Mouse (Mus musculus) megakaryocyte progenitor cell, adult 5-6 weeks (primary cell): ENCODE measurements around the gene Inca1. TPM values are rescaled to one million over a fixed set of nuclear protein-coding genes. Genes with fewer than 3 reads are reported as not detected.

Source experiments
- ATAC-seq: replicated peaks from 2 replicates; pipeline ENCODE4 v1.8.0; 2016; ENCODE audit warnings: mild to moderate bottlenecking, moderate TSS enrichment, inconsistent platforms; ENCODE audit not compliant: poor library complexity
- total RNA-seq, 2 experiments: library from RNA; stranded (forward) in 1 of 2; stranded (reverse) in 1 of 2; fragments of 157-497, 149-512 nt in 1 of 2; fragments of 200-1000 nt in 1 of 2; gene quantifications; 2 replicates each; pipeline versions ENCODE4 v1.2.3 to v1.2.4; 2015 to 2017

Gene Inca1
- 0.20 TPM in 1 of 2 replicates, not detected in the other for total RNA-seq (2015)
- total RNA-seq (2017) = 0.50 TPM in 1 of 2 replicates, not detected in the other

GRCm38 (mm10) chr11:70699722-70700556 is at the start of gene Inca1, which contains the start of gene Kif1c:
Gene Inca1 (minus strand): TSS chr11:70700155.
Gene Kif1c (plus strand): TSS chr11:70700548.
- peak; percentile 98 for ATAC-seq

- no peak for ATAC-seq
These were observed 48.1 kb upstream of the Inca1 start for GRCm38 (mm10) chr11:70747876-70748545.

GRCm38 (mm10) chr11:70745636-70746035 is 45.7 kb upstream of the Inca1 start:
- no peak for ATAC-seq

GRCm38 (mm10) chr11:70742581-70743459 is 42.9 kb upstream of the Inca1 start:
- ATAC-seq = no peak

GRCm38 (mm10) chr11:70742117-70742516 is 42.2 kb upstream of the Inca1 start:
- ATAC-seq = no peak

- no peak for ATAC-seq
These were observed 41.6 kb upstream of the Inca1 start for GRCm38 (mm10) chr11:70741603-70742002.

- ATAC-seq = peak; percentile 70
These were observed 37.8 kb upstream of the Inca1 start for GRCm38 (mm10) chr11:70737749-70738148.

- ATAC-seq = no peak
These were observed 33.3 kb upstream of the Inca1 start for GRCm38 (mm10) chr11:70733256-70733655.

GRCm38 (mm10) chr11:70731178-70731577 is 31.2 kb upstream of the Inca1 start:
- ATAC-seq = no peak

- no peak for ATAC-seq
These were observed 30.6 kb upstream of the Inca1 start for GRCm38 (mm10) chr11:70730427-70731038.

- ATAC-seq = peak; percentile 62
These were observed 27.4 kb upstream of the Inca1 start for GRCm38 (mm10) chr11:70727385-70727784.

- ATAC-seq = no peak
These were observed 26.6 kb upstream of the Inca1 start for GRCm38 (mm10) chr11:70726585-70726984.

- no peak for ATAC-seq
These were observed 24.8 kb upstream of the Inca1 start for GRCm38 (mm10) chr11:70724706-70725105.

GRCm38 (mm10) chr11:70721072-70721471 is 21.1 kb upstream of the Inca1 start:
- ATAC-seq = no peak

- ATAC-seq = peak; percentile 95
These were observed 20.6 kb upstream of the Inca1 start for GRCm38 (mm10) chr11:70720567-70720966.

- no peak for ATAC-seq
These were observed 18.5 kb upstream of the Inca1 start for GRCm38 (mm10) chr11:70718481-70718880.

- no peak for ATAC-seq
These were observed 15.9 kb upstream of the Inca1 start for GRCm38 (mm10) chr11:70715832-70716231.

- ATAC-seq = no peak
These were observed 13.3 kb upstream of the Inca1 start for GRCm38 (mm10) chr11:70713222-70713621.

- no peak for ATAC-seq
These were observed 11.1 kb upstream of the Inca1 start for GRCm38 (mm10) chr11:70711026-70711425.

- no peak for ATAC-seq
These were observed 6.2 kb upstream of the Inca1 start for GRCm38 (mm10) chr11:70706127-70706526.

GRCm38 (mm10) chr11:70702781-70703180 is 2.8 kb upstream of the Inca1 start:
- ATAC-seq = no peak
